Mouse (Mus musculus) hindbrain, embryonic 14.5 days (tissue): ENCODE measurements around the gene Pqbp1. TPM values are rescaled to one million over a fixed set of nuclear protein-coding genes. Genes with fewer than 3 reads are reported as not detected.

Source experiments
- ATAC-seq: fragments of 200-750 bp; cut with Nextera tagmentation; 2 replicates; pipeline ENCODE4 v1.8.0; 2017; ENCODE audit warnings: moderate number of reproducible peaks, mild to moderate bottlenecking, moderate TSS enrichment, moderate library complexity; ENCODE audit not compliant: low FRiP score
- DNase-seq: peaks from one replicate; pipeline ENCODE4 v3.0.0-alpha.2; 2015; ENCODE audit warnings: low spot score
- H3K27ac ChIP-seq: fragments of 300-500 bp; sonication (generic); 2 replicates; pipeline ENCODE4 v1.5.1; 2014; ENCODE audit warnings: mild to moderate bottlenecking, moderate library complexity
- H3K27me3 ChIP-seq: fragments of 300-500 bp; sonication (generic); 2 replicates; pipeline ENCODE4 v1.6.1; 2014; ENCODE audit warnings: mild to moderate bottlenecking, low read length, mixed read lengths; ENCODE audit not compliant: control insufficient read depth, insufficient read depth
- H3K36me3 ChIP-seq: fragments of 300-500 bp; sonication (generic); replicated peaks from 2 replicates; pipeline ENCODE4 v1.6.1; 2014; ENCODE audit not compliant: control insufficient read depth, insufficient read depth
- H3K4me1 ChIP-seq: fragments of 300-500 bp; sonication (generic); replicated peaks from 2 replicates; pipeline ENCODE4 v1.6.1; 2014; ENCODE audit warnings: antibody characterized with exemption, low read length, mixed read lengths; ENCODE audit not compliant: control insufficient read depth, insufficient read depth
- H3K4me2 ChIP-seq: fragments of 300-500 bp; sonication (generic); replicated peaks from 2 replicates; pipeline ENCODE4 v1.6.1; 2014; ENCODE audit warnings: mild to moderate bottlenecking, moderate library complexity
- H3K4me3 ChIP-seq: fragments of 300-500 bp; sonication (generic); replicated peaks from 2 replicates; pipeline ENCODE4 v1.5.1; 2014; ENCODE audit warnings: mild to moderate bottlenecking, low read length
- H3K9ac ChIP-seq: fragments of 300-500 bp; sonication (generic); 2 replicates; pipeline ENCODE4 v1.6.1; 2014
- H3K9me3 ChIP-seq: fragments of 300-500 bp; sonication (generic); 2 replicates; pipeline ENCODE4 v1.6.1; 2016; ENCODE audit warnings: low read length; ENCODE audit not compliant: control insufficient read depth
- WGBS: fragments of 180-500 bp; shearing (Covaris S2); extraction: QIAGEN DNeasy Blood & Tissue Kit; methylation state at CpG from one replicate; pipeline ENCODE4 v1.1.7; 2014; 5-methylcytosine and 5-hydroxymethylcytosine counted together
- polyA plus RNA-seq: library from polyadenylated mRNA; unstranded; fragments of >200 nt; fragmentation: Nextera tagmentation; extraction: Ambion mirVana; gene quantifications from 2 replicates; pipeline ENCODE4 v1.2.1, GENCODE M21; 2014

The Pqbp1 gene
- polyA plus RNA-seq = 178 and 180 TPM in 2 replicates

- H3K9ac ChIP-seq = peak within 1 kb of the TSS; percentile 64
- peak; percentile 85 for DNase-seq
These were observed at the start of gene Pqbp1, which contains the start of gene Timm17b for GRCm38 (mm10) chrX:7898880-7899874. Pqbp1 (minus strand) TSS chrX:7899269. Timm17b (plus strand) TSS chrX:7899357.

DNA sequence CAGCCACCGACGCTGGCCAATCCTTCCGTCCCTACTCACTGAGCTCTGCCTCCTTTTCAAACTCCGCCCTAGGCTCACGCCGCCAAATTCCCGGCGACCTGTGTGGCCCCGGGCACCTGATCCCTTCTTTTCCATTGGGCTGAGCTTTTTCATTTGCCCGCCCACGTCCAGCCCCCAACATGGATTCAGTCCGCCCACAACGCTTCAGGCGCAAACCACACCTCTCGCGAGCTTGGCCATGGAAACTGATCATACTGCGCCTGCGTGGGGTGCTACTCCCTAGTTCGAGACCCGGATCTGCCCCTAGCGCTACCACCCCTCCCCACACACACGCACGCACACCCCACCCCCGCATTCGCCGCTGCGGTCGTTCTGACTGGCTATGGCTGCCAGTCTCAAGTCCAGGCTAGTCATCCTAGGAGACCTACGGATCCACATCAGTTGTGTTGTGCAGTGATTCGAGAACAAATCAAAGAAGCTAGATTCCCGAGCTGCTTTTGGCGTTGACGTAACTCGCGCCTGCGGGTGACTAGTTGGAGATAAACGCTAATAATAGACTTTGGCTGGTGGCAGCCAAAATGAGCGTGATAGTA lies 48.9 kb upstream of the Pqbp1 start:
- 18% methylated on average over 38 of the region's 38 CpGs for WGBS
- Histone ChIP-seq H3K27ac (peak overlapping the region; percentile 79), H3K4me3 (peak overlapping the region; percentile 45), H3K9ac (peak overlapping the region; percentile 52), H3K4me1 (no peaks in the 10 kb centered on the region; the same call in 1 of the 2 replicates), H3K36me3 (peaks cover 6% of the 10 kb centered on the region), H3K27me3 (no peaks in the 10 kb centered on the region), H3K9me3 (no peaks in the 10 kb centered on the region), H3K4me2 (peak overlapping the region; percentile 53)
- DNase-seq = peak; percentile 90
- ATAC-seq = peak; percentile 99; the same call in 1 of the 2 replicates

More at GRCm38 (mm10) chrX:7898880-7899874, at the start of gene Pqbp1, which contains the start of gene Timm17b:
- peaks cover 15% of the 10 kb centered on the region for H3K36me3 ChIP-seq
- 0 out of 2 replicates have a peak, but pooled peaks cover 6% of the 10 kb centered on the region for H3K4me1 ChIP-seq
- H3K9me3 ChIP-seq = no peaks in the 10 kb centered on the region
- ATAC-seq = peak; percentile 97
- peak within 1 kb of the TSS; percentile 58 for H3K4me2 ChIP-seq
- no peaks in the 10 kb centered on the region for H3K27me3 ChIP-seq
- 16% methylated on average over 59 of the region's 62 CpGs for WGBS
- peak within 1 kb of the TSS; percentile 55 for H3K4me3 ChIP-seq
- peak within 1 kb of the TSS; percentile 73 for H3K27ac ChIP-seq

- peak; percentile 54 for ATAC-seq
- Histone ChIP-seq H3K9ac (peak within 1 kb of the TSS; percentile 55), H3K36me3 (peaks cover 6% of the 10 kb centered on the region), H3K4me2 (peak within 1 kb of the TSS; percentile 62), H3K4me3 (peak within 1 kb of the TSS; percentile 45), H3K9me3 (no peaks in the 10 kb centered on the region), H3K27ac (peak within 1 kb of the TSS; percentile 79), H3K4me1 (no peaks in the 10 kb centered on the region; the same call in 1 of the 2 replicates), H3K27me3 (no peaks in the 10 kb centered on the region)
- WGBS = 21% methylated on average over 37 of the region's 37 CpGs
- DNase-seq = no peak
These were observed 48.2 kb upstream of the Pqbp1 start, which contains the start of gene Hdac6 for GRCm38 (mm10) chrX:7947108-7947899. Hdac6 (minus strand) TSS chrX:7947889.

GRCm38 (mm10) chrX:7945618-7946017 lies 46.5 kb upstream of the Pqbp1 start:
- DNase-seq = no peak
- 78% methylated on average over 8 of the region's 8 CpGs for WGBS
- Histone ChIP-seq H3K4me3 (no peak overlapping the region), H3K4me2 (no peak overlapping the region), H3K27ac (no peak overlapping the region), H3K4me1 (no peaks in the 10 kb centered on the region; the same call in 1 of the 2 replicates), H3K36me3 (peaks cover 6% of the 10 kb centered on the region), H3K27me3 (no peaks in the 10 kb centered on the region), H3K9ac (no peak overlapping the region), H3K9me3 (no peaks in the 10 kb centered on the region)
- ATAC-seq = no peak

DNA sequence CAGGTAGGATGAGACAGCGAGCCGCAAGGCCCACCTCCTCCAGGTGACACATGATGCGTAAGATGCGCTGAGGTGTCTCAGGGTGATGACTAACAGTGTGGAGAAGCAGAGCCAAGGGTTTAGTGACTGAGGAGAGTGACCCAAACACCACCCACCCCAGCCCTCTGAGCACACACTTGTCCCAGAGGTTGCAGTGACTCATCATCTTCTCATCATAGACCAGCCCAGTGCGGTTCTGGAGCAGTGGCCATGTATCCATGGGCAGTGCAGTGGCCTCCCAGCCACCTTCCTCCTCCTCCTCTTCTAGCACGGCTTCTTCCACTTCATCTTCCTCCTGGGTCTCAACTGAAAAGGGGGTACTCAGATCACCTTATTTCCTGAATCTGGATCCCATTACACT lies 38.6 kb upstream of the Pqbp1 start:
- no peak overlapping the region for H3K9ac ChIP-seq
- 93% methylated on average over 6 of the region's 6 CpGs for WGBS
- H3K27me3 ChIP-seq = no peaks in the 10 kb centered on the region
- no peak overlapping the region for H3K27ac ChIP-seq
- H3K36me3 ChIP-seq = peaks cover 31% of the 10 kb centered on the region
- ATAC-seq (no peak), DNase-seq (no peak)
- no peak overlapping the region for H3K4me2 ChIP-seq
- H3K4me3 ChIP-seq = no peak overlapping the region
- no peaks in the 10 kb centered on the region for H3K4me1 ChIP-seq
- H3K9me3 ChIP-seq = no peaks in the 10 kb centered on the region

DNA sequence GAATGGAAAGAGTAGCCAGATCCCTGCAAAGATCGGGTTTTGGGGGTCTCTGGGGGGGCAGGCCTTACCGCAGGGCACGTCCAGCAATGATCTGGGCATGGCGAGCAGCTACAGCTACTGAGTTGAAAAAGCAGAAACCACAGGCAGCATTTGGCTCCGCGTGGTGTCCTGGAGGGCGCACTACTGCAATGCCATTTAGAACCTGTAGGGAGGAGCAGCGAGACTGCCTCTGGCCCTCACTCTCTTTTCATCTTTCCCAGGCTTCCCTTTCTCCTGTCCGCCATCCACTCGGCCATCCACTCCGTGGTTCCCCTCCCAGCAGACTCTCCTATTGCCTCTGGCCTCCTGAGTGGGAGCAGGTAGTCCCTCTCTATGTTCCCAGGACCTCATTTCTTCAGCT lies 37.8 kb upstream of the Pqbp1 start:
- DNase-seq (no peak), ATAC-seq (no peak)
- Histone ChIP-seq H3K27me3 (no peaks in the 10 kb centered on the region), H3K27ac (no peak overlapping the region), H3K36me3 (peaks cover 34% of the 10 kb centered on the region), H3K4me2 (no peak overlapping the region), H3K9ac (no peak overlapping the region), H3K9me3 (no peaks in the 10 kb centered on the region), H3K4me3 (no peak overlapping the region), H3K4me1 (no peaks in the 10 kb centered on the region)
- WGBS = 44% methylated on average over 11 of the region's 11 CpGs

DNA sequence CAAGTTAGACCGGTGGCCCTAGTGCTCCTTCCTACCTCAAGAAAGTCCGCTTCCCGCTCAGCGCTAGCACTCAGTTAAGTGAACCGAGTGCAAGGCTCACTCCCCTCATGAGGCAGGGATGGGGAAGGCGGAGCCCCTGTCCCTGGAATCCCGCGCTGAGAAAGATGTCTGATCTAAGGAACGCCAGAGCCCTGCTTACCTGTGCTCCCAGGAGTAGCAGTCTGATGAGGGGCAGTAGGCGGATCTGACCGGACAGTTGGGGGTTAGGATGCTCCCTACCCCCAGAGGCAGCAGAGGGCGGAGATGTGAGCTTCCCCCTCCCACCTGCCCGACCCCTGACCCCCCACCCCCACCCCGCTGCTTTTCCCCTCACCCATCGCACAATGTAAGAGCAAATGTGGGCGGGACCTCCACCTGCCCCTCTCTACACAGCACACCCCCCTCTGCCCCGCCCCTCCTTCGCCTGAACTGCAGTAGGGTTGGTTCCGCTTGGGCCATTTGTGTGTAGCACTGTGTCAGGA lies 29.3 kb upstream of the Pqbp1 start, which contains the start of gene Eras:
TSS of gene Eras (minus strand) at position 338 of the 521 bp plus-strand sequence.
- 12% methylated on average over 18 of the region's 19 CpGs for WGBS
- no peak within 1 kb of the TSS for H3K9ac ChIP-seq
- no peak within 1 kb of the TSS for H3K27ac ChIP-seq
- H3K9me3 ChIP-seq = no peaks in the 10 kb centered on the region
- no peak within 1 kb of the TSS for H3K4me2 ChIP-seq
- H3K4me1 ChIP-seq = 0 out of 2 replicates have a peak, but pooled peaks cover 2% of the 10 kb centered on the region
- 0 out of 2 replicates have a peak, but pooled peaks cover 13% of the 10 kb centered on the region for H3K27me3 ChIP-seq
- no peak for ATAC-seq
- DNase-seq = no peak
- H3K4me3 ChIP-seq = no peak within 1 kb of the TSS
- peaks cover 27% of the 10 kb centered on the region for H3K36me3 ChIP-seq

DNA sequence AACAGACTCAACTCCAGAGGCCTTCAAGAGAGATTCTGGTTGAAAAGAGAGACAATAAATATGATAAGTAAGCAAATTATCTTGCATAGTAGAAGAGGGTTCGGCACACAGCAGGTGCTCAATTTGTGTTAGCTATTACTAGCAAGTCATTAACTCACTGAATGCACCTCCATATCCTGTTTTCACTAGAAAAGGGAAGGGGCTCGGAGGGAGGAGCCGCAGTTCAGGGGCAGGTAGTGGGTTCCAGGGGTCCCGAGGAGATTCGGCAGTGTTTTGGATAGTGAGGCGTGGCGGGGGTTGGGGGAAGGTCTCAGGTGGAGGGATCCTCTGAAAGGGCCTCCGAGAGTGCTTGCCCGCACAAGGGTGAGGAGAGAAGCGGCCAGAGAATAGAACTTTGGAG lies 28.0 kb upstream of the Pqbp1 start:
- 0 out of 2 replicates have a peak, but pooled peaks cover 12% of the 10 kb centered on the region for H3K4me1 ChIP-seq
- no peaks in the 10 kb centered on the region for H3K9me3 ChIP-seq
- no peak for DNase-seq
- H3K4me2 ChIP-seq = no peak overlapping the region
- WGBS = 25% methylated on average over 10 of the region's 10 CpGs
- H3K27ac ChIP-seq = no peak overlapping the region
- no peak overlapping the region for H3K9ac ChIP-seq
- 0 out of 2 replicates have a peak, but pooled peaks cover 13% of the 10 kb centered on the region for H3K27me3 ChIP-seq
- peaks cover 29% of the 10 kb centered on the region for H3K36me3 ChIP-seq
- no peak for ATAC-seq
- H3K4me3 ChIP-seq = no peak overlapping the region
